Mouse (Mus musculus) lung, adult 18-20 months (tissue): ENCODE data around the gene Nosip.

Experiments used
- DNase-seq, 2 experiments: peaks; one replicate each; pipeline ENCODE4 v3.0.0; 2022; ENCODE audit warnings: mixed read lengths in 2 of 2

Nosip gene

GRCm38 (mm10) chr7:45060632-45061122 lies 1.6 kb upstream of the Nosip start:
- no peak for DNase-seq

- DNase-seq = peak; percentile 75 to 84
Measured at GRCm38 (mm10) chr7:45061532-45062075, 625 bp upstream of the Nosip start.

GRCm38 (mm10) chr7:45067190-45067999 lies 5.2 kb downstream of the Nosip start:
- no peak for DNase-seq

- DNase-seq = peak; percentile 55 to 65
Measured at GRCm38 (mm10) chr7:45068000-45068318, 5.7 kb downstream of the Nosip start.

GRCm38 (mm10) chr7:45069671-45070070 lies 7.4 kb downstream of the Nosip start:
- no peak for DNase-seq

GRCm38 (mm10) chr7:45072230-45072629 lies 10.0 kb downstream of the Nosip start:
- no peak for DNase-seq

GRCm38 (mm10) chr7:45073171-45073707 lies 11.0 kb downstream of the Nosip start:
- DNase-seq = no peak

- DNase-seq = no peak
Measured at GRCm38 (mm10) chr7:45073949-45074348, 11.7 kb downstream of the Nosip start.

GRCm38 (mm10) chr7:45075405-45075804 lies 13.2 kb downstream of the Nosip start:
- DNase-seq = no peak

GRCm38 (mm10) chr7:45076501-45076900 lies 14.3 kb downstream of the Nosip start:
- DNase-seq = no peak

GRCm38 (mm10) chr7:45077322-45077721 lies 15.1 kb downstream of the Nosip start:
- no peak for DNase-seq

- no peak for DNase-seq
Measured at GRCm38 (mm10) chr7:45077829-45078228, 15.6 kb downstream of the Nosip start.

- DNase-seq = peak; percentile 67 to 76
Measured at GRCm38 (mm10) chr7:45078513-45078912, 16.3 kb downstream of the Nosip start.

GRCm38 (mm10) chr7:45079856-45080255 lies 17.6 kb downstream of the Nosip start:
- peak; percentile 88 to 91 for DNase-seq

GRCm38 (mm10) chr7:45081016-45081415 lies 18.8 kb downstream of the Nosip start:
- DNase-seq = no peak

- DNase-seq = peak; percentile 70 to 72
Measured at GRCm38 (mm10) chr7:45082401-45083299, 20.4 kb downstream of the Nosip start.

- no peak for DNase-seq
Measured at GRCm38 (mm10) chr7:45083300-45083890, 21.2 kb downstream of the Nosip start.

GRCm38 (mm10) chr7:45086084-45086483 lies 23.9 kb downstream of the Nosip start:
- DNase-seq = no peak

- DNase-seq = no peak
Measured at GRCm38 (mm10) chr7:45088597-45088996, 26.4 kb downstream of the Nosip start.

GRCm38 (mm10) chr7:45090251-45090977 lies 28.2 kb downstream of the Nosip start:
- DNase-seq = no peak

GRCm38 (mm10) chr7:45091001-45091990 lies 29.1 kb downstream of the Nosip start:
- no peak for DNase-seq
